Mouse (Mus musculus) neural tube, embryonic 13.5 days (tissue): ENCODE measurements at regions not wholly inside any gene's neighbourhood (a gene's known extent, or its start where the extent isn't known, plus 50 kb on each side); places are given as distances from the start of the nearest gene placed in this dataset.
A peak's percentile ranks its signal among the peaks of the same experiment; 100 is the strongest.

ENCODE experiments used
- ATAC-seq: fragments of 200-750 bp; cut with Nextera tagmentation; 2 replicates; pipeline ENCODE4 v1.8.0; 2017; ENCODE audit warnings: low read depth, mild to moderate bottlenecking, moderate TSS enrichment, moderate library complexity
- H3K27ac ChIP-seq: fragments of 300-500 bp; sonication (generic); replicated peaks from 2 replicates; pipeline ENCODE4 v1.5.1; 2015; ENCODE audit warnings: moderate library complexity, mild to moderate bottlenecking, inconsistent platforms
- H3K27me3 ChIP-seq: fragments of 300-500 bp; sonication (generic); 2 replicates; pipeline ENCODE4 v1.6.1; 2015; ENCODE audit warnings: mild to moderate bottlenecking, inconsistent platforms
- H3K36me3 ChIP-seq: fragments of 300-500 bp; sonication (generic); 2 replicates; pipeline ENCODE4 v1.6.1; 2015; ENCODE audit warnings: mild to moderate bottlenecking, inconsistent platforms
- H3K4me1 ChIP-seq: fragments of 300-500 bp; sonication (generic); replicated peaks from 2 replicates; pipeline ENCODE4 v1.6.1; 2015; ENCODE audit warnings: inconsistent platforms
- H3K4me2 ChIP-seq: fragments of 300-500 bp; sonication (generic); 2 replicates; pipeline ENCODE4 v1.6.1; 2015; ENCODE audit warnings: inconsistent platforms, mild to moderate bottlenecking, moderate library complexity
- H3K4me3 ChIP-seq: fragments of 300-500 bp; sonication (generic); 2 replicates; pipeline ENCODE4 v1.5.1; 2015; ENCODE audit warnings: mild to moderate bottlenecking, inconsistent platforms
- H3K9ac ChIP-seq: fragments of 300-500 bp; sonication (generic); 2 replicates; pipeline ENCODE4 v1.6.1; 2015; ENCODE audit warnings: moderate library complexity, mild to moderate bottlenecking, inconsistent platforms
- H3K9me3 ChIP-seq: fragments of 300-500 bp; sonication (generic); 2 replicates; pipeline ENCODE4 v1.6.1; 2016; ENCODE audit warnings: inconsistent platforms
- WGBS: fragments of 180-500 bp; shearing (Covaris S2); methylation state at CpG from one replicate; pipeline ENCODE4 v1.1.7; 2015; 5-methylcytosine and 5-hydroxymethylcytosine counted together

GRCm38 (mm10) chr3:147919146-147919545, 1067.0 kb downstream of the Ttll7 start:
- Histone ChIP-seq H3K36me3 (no peaks in the 10 kb centered on the region), H3K9me3 (no peaks in the 10 kb centered on the region), H3K9ac (no peak overlapping the region), H3K4me1 (no peaks in the 10 kb centered on the region), H3K27me3 (no peaks in the 10 kb centered on the region), H3K4me3 (no peak overlapping the region), H3K27ac (no peak overlapping the region), H3K4me2 (no peak overlapping the region)
- WGBS: 94% methylated on average over 4 of the region's 4 CpGs
- no peak for ATAC-seq

GRCm38 (mm10) chr3:147896751-147897150, 1044.6 kb downstream of the Ttll7 start:
- Histone ChIP-seq H3K27me3 (no peaks in the 10 kb centered on the region), H3K9me3 (no peaks in the 10 kb centered on the region), H3K27ac (no peak overlapping the region), H3K9ac (no peak overlapping the region), H3K36me3 (no peaks in the 10 kb centered on the region), H3K4me1 (no peaks in the 10 kb centered on the region), H3K4me3 (no peak overlapping the region), H3K4me2 (no peak overlapping the region)
- ATAC-seq: no peak
- WGBS: 52% methylated on average over 1 of the region's 1 CpGs

GRCm38 (mm10) chr3:147891682-147892081, 1039.5 kb downstream of the Ttll7 start:
- Histone ChIP-seq H3K4me3 (no peak overlapping the region), H3K9ac (no peak overlapping the region), H3K9me3 (no peaks in the 10 kb centered on the region), H3K4me1 (no peaks in the 10 kb centered on the region), H3K27ac (no peak overlapping the region), H3K36me3 (no peaks in the 10 kb centered on the region), H3K4me2 (no peak overlapping the region), H3K27me3 (no peaks in the 10 kb centered on the region)
- 88% methylated on average over 5 of the region's 5 CpGs for WGBS
- no peak for ATAC-seq

- Histone ChIP-seq H3K4me3 (no peak overlapping the region), H3K9ac (no peak overlapping the region), H3K27ac (no peak overlapping the region), H3K27me3 (no peaks in the 10 kb centered on the region), H3K36me3 (no peaks in the 10 kb centered on the region), H3K4me2 (peak overlapping the region; percentile 20; the same call in 1 of the 2 replicates), H3K4me1 (peaks cover 16% of the 10 kb centered on the region), H3K9me3 (no peaks in the 10 kb centered on the region)
- WGBS: 45% methylated on average over 10 of the region's 10 CpGs
- ATAC-seq: no peak
Observed at GRCm38 (mm10) chr3:147886261-147886893, 1034.2 kb downstream of the Ttll7 start.

GRCm38 (mm10) chr3:147882936-147883645, 1030.9 kb downstream of the Ttll7 start:
- H3K27me3 ChIP-seq: no peaks in the 10 kb centered on the region
- H3K27ac ChIP-seq: 0 out of 2 replicates have a peak overlapping the region, but pooled peaks have one; percentile 23
- H3K4me3 ChIP-seq: no peak overlapping the region
- peaks cover 16% of the 10 kb centered on the region for H3K4me1 ChIP-seq
- no peaks in the 10 kb centered on the region for H3K36me3 ChIP-seq
- no peak overlapping the region for H3K4me2 ChIP-seq
- peak; percentile 77 for ATAC-seq
- WGBS: 43% methylated on average over 10 of the region's 10 CpGs
- no peaks in the 10 kb centered on the region for H3K9me3 ChIP-seq
- no peak overlapping the region for H3K9ac ChIP-seq

GRCm38 (mm10) chr3:147878690-147879089, 1026.5 kb downstream of the Ttll7 start:
- WGBS: 49% methylated on average over 3 of the region's 3 CpGs
- Histone ChIP-seq H3K4me2 (no peak overlapping the region), H3K9ac (no peak overlapping the region), H3K27ac (no peak overlapping the region), H3K9me3 (no peaks in the 10 kb centered on the region), H3K4me3 (no peak overlapping the region), H3K4me1 (peaks cover 12% of the 10 kb centered on the region), H3K27me3 (no peaks in the 10 kb centered on the region), H3K36me3 (no peaks in the 10 kb centered on the region)
- no peak for ATAC-seq

GRCm38 (mm10) chr3:147868281-147868680, 1016.1 kb downstream of the Ttll7 start:
- Histone ChIP-seq H3K36me3 (no peaks in the 10 kb centered on the region), H3K4me2 (no peak overlapping the region), H3K4me1 (no peaks in the 10 kb centered on the region), H3K27me3 (no peaks in the 10 kb centered on the region), H3K9me3 (no peaks in the 10 kb centered on the region), H3K27ac (no peak overlapping the region), H3K4me3 (no peak overlapping the region), H3K9ac (no peak overlapping the region)
- no peak for ATAC-seq
- 66% methylated on average over 3 of the region's 3 CpGs for WGBS

GRCm38 (mm10) chr3:147853346-147853745, 1001.2 kb downstream of the Ttll7 start:
- no peak overlapping the region for H3K4me2 ChIP-seq
- no peak overlapping the region for H3K27ac ChIP-seq
- no peak overlapping the region for H3K9ac ChIP-seq
- no peaks in the 10 kb centered on the region for H3K36me3 ChIP-seq
- 68% methylated on average over 4 of the region's 4 CpGs for WGBS
- no peak overlapping the region for H3K4me3 ChIP-seq
- H3K9me3 ChIP-seq: no peaks in the 10 kb centered on the region
- no peaks in the 10 kb centered on the region for H3K27me3 ChIP-seq
- no peak for ATAC-seq
- no peaks in the 10 kb centered on the region for H3K4me1 ChIP-seq

- H3K9ac ChIP-seq: no peak overlapping the region
- H3K4me3 ChIP-seq: no peak overlapping the region
- ATAC-seq: no peak
- H3K4me1 ChIP-seq: no peaks in the 10 kb centered on the region
- H3K4me2 ChIP-seq: no peak overlapping the region
- no peaks in the 10 kb centered on the region for H3K9me3 ChIP-seq
- H3K36me3 ChIP-seq: no peaks in the 10 kb centered on the region
- WGBS: 86% methylated on average over 2 of the region's 2 CpGs
- H3K27me3 ChIP-seq: no peaks in the 10 kb centered on the region
- no peak overlapping the region for H3K27ac ChIP-seq
Observed at GRCm38 (mm10) chr3:147852830-147853229, 1000.7 kb downstream of the Ttll7 start.

GRCm38 (mm10) chr3:147841357-147841756, 989.2 kb downstream of the Ttll7 start:
- no peaks in the 10 kb centered on the region for H3K9me3 ChIP-seq
- ATAC-seq: no peak
- H3K27me3 ChIP-seq: no peaks in the 10 kb centered on the region
- H3K4me3 ChIP-seq: no peak overlapping the region
- 88% methylated on average over 3 of the region's 3 CpGs for WGBS
- H3K4me2 ChIP-seq: no peak overlapping the region
- H3K9ac ChIP-seq: no peak overlapping the region
- no peak overlapping the region for H3K27ac ChIP-seq
- no peaks in the 10 kb centered on the region for H3K36me3 ChIP-seq
- no peaks in the 10 kb centered on the region for H3K4me1 ChIP-seq

GRCm38 (mm10) chr3:147838816-147839215, 986.6 kb downstream of the Ttll7 start:
- Histone ChIP-seq H3K4me3 (no peak overlapping the region), H3K9ac (no peak overlapping the region), H3K27ac (no peak overlapping the region), H3K9me3 (no peaks in the 10 kb centered on the region), H3K4me1 (no peaks in the 10 kb centered on the region), H3K4me2 (no peak overlapping the region), H3K36me3 (no peaks in the 10 kb centered on the region), H3K27me3 (no peaks in the 10 kb centered on the region)
- no peak for ATAC-seq
- WGBS: 93% methylated on average over 4 of the region's 4 CpGs

- Histone ChIP-seq H3K4me3 (no peak overlapping the region), H3K9me3 (no peaks in the 10 kb centered on the region), H3K9ac (no peak overlapping the region), H3K4me1 (0 out of 2 replicates have a peak, but pooled peaks cover 5% of the 10 kb centered on the region), H3K36me3 (no peaks in the 10 kb centered on the region), H3K4me2 (no peak overlapping the region), H3K27ac (no peak overlapping the region), H3K27me3 (no peaks in the 10 kb centered on the region)
- no peak for ATAC-seq
- 86% methylated on average over 2 of the region's 2 CpGs for WGBS
Observed at GRCm38 (mm10) chr3:147835716-147836115, 983.5 kb downstream of the Ttll7 start.

- Histone ChIP-seq H3K27ac (no peak overlapping the region), H3K36me3 (no peaks in the 10 kb centered on the region), H3K4me3 (no peak overlapping the region), H3K4me2 (no peak overlapping the region), H3K9ac (no peak overlapping the region), H3K9me3 (no peaks in the 10 kb centered on the region), H3K4me1 (no peaks in the 10 kb centered on the region), H3K27me3 (no peaks in the 10 kb centered on the region)
- WGBS: 93% methylated on average over 1 of the region's 1 CpGs
- ATAC-seq: no peak
Observed at GRCm38 (mm10) chr3:147825337-147825736, 973.2 kb downstream of the Ttll7 start.
